Mouse (Mus musculus) hindbrain, embryonic 12.5 days (tissue): Measurements from ENCODE around the gene Map2k5. TPM values are rescaled to one million over a fixed set of nuclear protein-coding genes. Genes with fewer than 3 reads are reported as not detected.
A peak's percentile ranks its signal among the peaks of the same experiment; 100 is the strongest.

ENCODE experiments used
- ATAC-seq: fragments of 200-750 bp; cut with Nextera tagmentation; 2 replicates; pipeline ENCODE4 v1.8.0; 2017; ENCODE audit warnings: moderate TSS enrichment; ENCODE audit not compliant: low FRiP score
- H3K27ac ChIP-seq: fragments of 300-500 bp; sonication (generic); 2 replicates; pipeline ENCODE4 v1.5.1; 2016; ENCODE audit warnings: mild to moderate bottlenecking
- H3K27me3 ChIP-seq: fragments of 300-500 bp; sonication (generic); 2 replicates; pipeline ENCODE4 v1.6.1; 2016; ENCODE audit warnings: mild to moderate bottlenecking
- H3K36me3 ChIP-seq: fragments of 300-500 bp; sonication (generic); 2 replicates; pipeline ENCODE4 v1.6.1; 2016; ENCODE audit warnings: mild to moderate bottlenecking
- H3K4me1 ChIP-seq: fragments of 300-500 bp; sonication (generic); 2 replicates; pipeline ENCODE4 v1.6.1; 2016
- H3K4me2 ChIP-seq: fragments of 300-500 bp; sonication (generic); replicated peaks from 2 replicates; pipeline ENCODE4 v1.6.1; 2016; ENCODE audit warnings: mild to moderate bottlenecking
- H3K4me3 ChIP-seq: fragments of 300-500 bp; sonication (generic); 2 replicates; pipeline ENCODE4 v1.5.1; 2016; ENCODE audit warnings: mild to moderate bottlenecking
- H3K9ac ChIP-seq: fragments of 300-500 bp; sonication (generic); 2 replicates; pipeline ENCODE4 v1.6.1; 2016; ENCODE audit warnings: mild to moderate bottlenecking, moderate library complexity
- H3K9me3 ChIP-seq: fragments of 300-500 bp; sonication (generic); replicated peaks from 2 replicates; pipeline ENCODE4 v1.6.1; 2016; ENCODE audit warnings: mild to moderate bottlenecking
- WGBS: fragments of 180-500 bp; shearing (Covaris S2); methylation state at CpG from one replicate; pipeline ENCODE4 v1.1.7; 2016; 5-methylcytosine and 5-hydroxymethylcytosine counted together
- polyA plus RNA-seq: library from polyadenylated mRNA; unstranded; fragments of >200 nt; fragmentation: Nextera tagmentation; extraction: Ambion mirVana; gene quantifications from 2 replicates; pipeline ENCODE4 v1.2.1, GENCODE M21; 2016

Gene Map2k5
- polyA plus RNA-seq, 1 experiment from 2014 or later = 42.0 TPM

- peak; percentile 94 for ATAC-seq
- no peaks in the 10 kb centered on the region; the same call in 1 of the 2 replicates for H3K27me3 ChIP-seq
- WGBS = 7% methylated on average over 30 of the region's 30 CpGs
- 0 out of 2 replicates have a peak overlapping the region, but pooled peaks have one; percentile 12 for H3K27ac ChIP-seq
- peak overlapping the region; percentile 83 for H3K4me2 ChIP-seq
- H3K9ac ChIP-seq = peak overlapping the region; percentile 60; the same call in 1 of the 2 replicates
- H3K4me1 ChIP-seq = peaks cover 5% of the 10 kb centered on the region; the same call in 1 of the 2 replicates
- no peaks in the 10 kb centered on the region for H3K9me3 ChIP-seq
- H3K4me3 ChIP-seq = peak overlapping the region; percentile 43
- no peaks in the 10 kb centered on the region for H3K36me3 ChIP-seq
Observed at GRCm38 (mm10) chr9:63123451-63124438, 254.0 kb downstream of the Map2k5 start.

- Histone ChIP-seq H3K9me3 (no peaks in the 10 kb centered on the region), H3K9ac (no peak overlapping the region), H3K4me3 (no peak overlapping the region), H3K36me3 (no peaks in the 10 kb centered on the region), H3K4me2 (no peak overlapping the region), H3K4me1 (peaks cover 5% of the 10 kb centered on the region; the same call in 1 of the 2 replicates), H3K27me3 (no peaks in the 10 kb centered on the region), H3K27ac (no peak overlapping the region)
- no peak for ATAC-seq
- 51% methylated on average over 8 of the region's 8 CpGs for WGBS
Observed at GRCm38 (mm10) chr9:63122161-63122833, 255.4 kb downstream of the Map2k5 start.

- no peak overlapping the region for H3K4me3 ChIP-seq
- no peaks in the 10 kb centered on the region for H3K9me3 ChIP-seq
- no peaks in the 10 kb centered on the region for H3K4me1 ChIP-seq
- 0 out of 2 replicates have a peak, but pooled peaks cover 3% of the 10 kb centered on the region for H3K27me3 ChIP-seq
- H3K36me3 ChIP-seq = no peaks in the 10 kb centered on the region
- no peak for ATAC-seq
- H3K9ac ChIP-seq = no peak overlapping the region
- 63% methylated on average over 5 of the region's 5 CpGs for WGBS
- H3K4me2 ChIP-seq = no peak overlapping the region
- no peak overlapping the region for H3K27ac ChIP-seq
Observed at GRCm38 (mm10) chr9:63118385-63118784, 259.3 kb downstream of the Map2k5 start.

Other genes starting within 250 kb of the Map2k5 start
- 24.0 and 27.1 TPM in 2 replicates for gene Skor1, start 228.9 kb downstream of the Map2k5 start, polyA plus RNA-seq
- 45.3 and 53.1 TPM in 2 replicates for gene 2300009A05Rik, start 21.3 kb upstream of the Map2k5 start, polyA plus RNA-seq
- gene Iqch, start 224.6 kb upstream of the Map2k5 start, polyA plus RNA-seq = 0.10 and 0.16 TPM in 2 replicates
- gene Aagab, start 224.8 kb upstream of the Map2k5 start, polyA plus RNA-seq = 54.1 and 61.1 TPM in 2 replicates